Mouse (Mus musculus) forebrain, embryonic 14.5 days (tissue): Measurements from ENCODE around the gene Dedd. TPM values are rescaled to one million over a fixed set of nuclear protein-coding genes. Genes with fewer than 3 reads are reported as not detected.
A peak's percentile ranks its signal among the peaks of the same experiment; 100 is the strongest.

Experiments used
- ATAC-seq: fragments of 200-750 bp; cut with Nextera tagmentation; 2 replicates; pipeline ENCODE4 v1.8.0; 2017; ENCODE audit warnings: mild to moderate bottlenecking, moderate library complexity
- DNase-seq: peaks from one replicate; pipeline ENCODE4 v3.0.0-alpha.2; 2015; ENCODE audit warnings: low spot score
- H3K27ac ChIP-seq: fragments of 300-500 bp; sonication (generic); 2 replicates; pipeline ENCODE4 v1.5.1; 2014; ENCODE audit warnings: low read depth, mild to moderate bottlenecking, control low read depth, low read length, moderate library complexity
- H3K27me3 ChIP-seq: fragments of 300-500 bp; sonication (generic); replicated peaks from 2 replicates; pipeline ENCODE4 v1.6.1; 2014; ENCODE audit warnings: low read length, control low read depth, mixed read lengths; ENCODE audit not compliant: control insufficient read depth, insufficient read depth
- H3K36me3 ChIP-seq: fragments of 300-500 bp; sonication (generic); 2 replicates; pipeline ENCODE4 v1.6.1; 2014; ENCODE audit warnings: low read length, control low read depth; ENCODE audit not compliant: control insufficient read depth, insufficient read depth
- H3K4me1 ChIP-seq: fragments of 300-500 bp; sonication (generic); 2 replicates; pipeline ENCODE4 v1.6.1; 2014; ENCODE audit warnings: antibody characterized with exemption, low read length, control low read depth; ENCODE audit not compliant: control insufficient read depth, insufficient read depth
- H3K4me2 ChIP-seq: fragments of 300-500 bp; sonication (generic); 2 replicates; pipeline ENCODE4 v1.6.1; 2014; ENCODE audit warnings: mild to moderate bottlenecking, control low read depth, low read length
- H3K4me3 ChIP-seq: fragments of 300-500 bp; sonication (generic); 2 replicates; pipeline ENCODE4 v1.5.1; 2014; ENCODE audit warnings: low read depth, low read length, control low read depth
- H3K9ac ChIP-seq: fragments of 300-500 bp; sonication (generic); 2 replicates; pipeline ENCODE4 v1.6.1; 2014; ENCODE audit warnings: mild to moderate bottlenecking, low read length, control low read depth, moderate library complexity
- H3K9me3 ChIP-seq: fragments of 300-500 bp; sonication (generic); replicated peaks from 2 replicates; pipeline ENCODE4 v1.6.1; 2016; ENCODE audit warnings: low read length, control low read depth, mixed read lengths; ENCODE audit not compliant: control insufficient read depth
- WGBS: fragments of 180-500 bp; shearing (Covaris S2); extraction: QIAGEN DNeasy Blood & Tissue Kit; methylation state at CpG from one replicate; pipeline ENCODE4 v1.1.7; 2014; 5-methylcytosine and 5-hydroxymethylcytosine counted together
- polyA plus RNA-seq: library from polyadenylated mRNA; unstranded; fragments of >200 nt; fragmentation: Nextera tagmentation; extraction: Ambion mirVana; gene quantifications from 2 replicates; pipeline ENCODE4 v1.2.1, GENCODE M21; 2014

The Dedd gene
- polyA plus RNA-seq, 1 experiment from 2014 or later = 53.9 TPM

- ATAC-seq (no peak), DNase-seq (no peak)
- Histone ChIP-seq H3K4me2 (no peak overlapping the region), H3K9ac (no peak overlapping the region; the same call in 1 of the 2 replicates), H3K36me3 (peaks cover 64% of the 10 kb centered on the region), H3K4me1 (peaks cover 15% of the 10 kb centered on the region), H3K27me3 (no peaks in the 10 kb centered on the region), H3K4me3 (no peak overlapping the region), H3K27ac (no peak overlapping the region), H3K9me3 (no peaks in the 10 kb centered on the region)
- WGBS = 91% methylated on average over 20 of the region's 20 CpGs
These were observed 43.7 kb upstream of the Dedd start for GRCm38 (mm10) chr1:171285096-171285892.

- Histone ChIP-seq H3K27ac (no peak overlapping the region), H3K27me3 (no peaks in the 10 kb centered on the region), H3K9me3 (no peaks in the 10 kb centered on the region), H3K4me3 (peak overlapping the region; percentile 98), H3K4me2 (peak overlapping the region; percentile 72), H3K9ac (peak overlapping the region; percentile 97; the same call in 1 of the 2 replicates), H3K36me3 (peaks cover 64% of the 10 kb centered on the region), H3K4me1 (peaks cover 9% of the 10 kb centered on the region)
- WGBS = 89% methylated on average over 19 of the region's 19 CpGs
- ATAC-seq = no peak
- no peak for DNase-seq
These were observed 42.4 kb upstream of the Dedd start for GRCm38 (mm10) chr1:171286517-171286916.

GRCm38 (mm10) chr1:171287136-171288081 lies 41.5 kb upstream of the Dedd start, which contains the start of gene Usp21:
Gene Usp21 (minus strand): TSS chr1:171287991.
- Histone ChIP-seq H3K4me3 (peak within 1 kb of the TSS; percentile 98), H3K9me3 (no peaks in the 10 kb centered on the region), H3K4me1 (peaks cover 9% of the 10 kb centered on the region), H3K36me3 (peaks cover 58% of the 10 kb centered on the region), H3K27me3 (no peaks in the 10 kb centered on the region), H3K4me2 (peak within 1 kb of the TSS; percentile 72), H3K27ac (peak within 1 kb of the TSS; percentile 94), H3K9ac (peak within 1 kb of the TSS; percentile 97)
- ATAC-seq = peak; percentile 97
- under 1% methylated on average over 49 of the region's 49 CpGs for WGBS
- DNase-seq = peak; percentile 97

- no peak for DNase-seq
- Histone ChIP-seq H3K36me3 (peaks cover 51% of the 10 kb centered on the region), H3K4me1 (peaks cover 11% of the 10 kb centered on the region), H3K9ac (no peak overlapping the region), H3K4me3 (no peak overlapping the region), H3K9me3 (no peaks in the 10 kb centered on the region), H3K27ac (no peak overlapping the region), H3K27me3 (no peaks in the 10 kb centered on the region), H3K4me2 (peak overlapping the region; percentile 72)
- ATAC-seq = no peak
- WGBS = 66% methylated on average over 4 of the region's 4 CpGs
These were observed 40.6 kb upstream of the Dedd start for GRCm38 (mm10) chr1:171288328-171288727.

GRCm38 (mm10) chr1:171293351-171293750 lies 35.6 kb upstream of the Dedd start:
- Histone ChIP-seq H3K36me3 (peaks cover 16% of the 10 kb centered on the region), H3K4me1 (peaks cover 8% of the 10 kb centered on the region; the same call in 1 of the 2 replicates), H3K27ac (no peak overlapping the region), H3K27me3 (0 out of 2 replicates have a peak, but pooled peaks cover 3% of the 10 kb centered on the region), H3K4me3 (peak overlapping the region; percentile 78; the same call in 1 of the 2 replicates), H3K4me2 (peak overlapping the region; percentile 62), H3K9ac (peak overlapping the region; percentile 89; the same call in 1 of the 2 replicates), H3K9me3 (no peaks in the 10 kb centered on the region)
- WGBS = 88% methylated on average over 3 of the region's 3 CpGs
- ATAC-seq (no peak), DNase-seq (no peak)

- H3K27me3 ChIP-seq = 0 out of 2 replicates have a peak, but pooled peaks cover 3% of the 10 kb centered on the region
- WGBS = 51% methylated on average over 5 of the region's 5 CpGs
- peak overlapping the region; percentile 62 for H3K4me2 ChIP-seq
- ATAC-seq (no peak), DNase-seq (no peak)
- peak overlapping the region; percentile 78 for H3K4me3 ChIP-seq
- peak overlapping the region; percentile 89 for H3K9ac ChIP-seq
- H3K4me1 ChIP-seq = peaks cover 8% of the 10 kb centered on the region; the same call in 1 of the 2 replicates
- peaks cover 10% of the 10 kb centered on the region for H3K36me3 ChIP-seq
- no peaks in the 10 kb centered on the region for H3K9me3 ChIP-seq
- peak overlapping the region; percentile 91; the same call in 1 of the 2 replicates for H3K27ac ChIP-seq
These were observed 35.0 kb upstream of the Dedd start for GRCm38 (mm10) chr1:171293906-171294297.

- under 1% methylated on average over 42 of the region's 42 CpGs for WGBS
- ATAC-seq = peak; percentile 90
These were observed 34.5 kb upstream of the Dedd start, which contains the start of gene Ufc1 for GRCm38 (mm10) chr1:171294298-171295062. Gene Ufc1 (minus strand): TSS chr1:171295024.

GRCm38 (mm10) chr1:171295063-171295402 lies 33.9 kb upstream of the Dedd start:
- peaks cover 8% of the 10 kb centered on the region; the same call in 1 of the 2 replicates for H3K4me1 ChIP-seq
- 0 out of 2 replicates have a peak, but pooled peaks cover 3% of the 10 kb centered on the region for H3K27me3 ChIP-seq
- H3K36me3 ChIP-seq = no peaks in the 10 kb centered on the region; the same call in 1 of the 2 replicates
- peak overlapping the region; percentile 89 for H3K9ac ChIP-seq
- no peak; the same call in 1 of the 2 replicates for ATAC-seq
- DNase-seq = no peak
- H3K4me3 ChIP-seq = peak overlapping the region; percentile 78
- no peaks in the 10 kb centered on the region for H3K9me3 ChIP-seq
- peak overlapping the region; percentile 62 for H3K4me2 ChIP-seq
- peak overlapping the region; percentile 91 for H3K27ac ChIP-seq
- WGBS = 17% methylated on average over 3 of the region's 3 CpGs

More at GRCm38 (mm10) chr1:171294298-171295062, 34.5 kb upstream of the Dedd start, which contains the start of gene Ufc1:
- no peaks in the 10 kb centered on the region for H3K9me3 ChIP-seq
- peak within 1 kb of the TSS; percentile 89 for H3K9ac ChIP-seq
- 0 out of 2 replicates have a peak, but pooled peaks cover 3% of the 10 kb centered on the region for H3K27me3 ChIP-seq
- peak within 1 kb of the TSS; percentile 78 for H3K4me3 ChIP-seq
- H3K4me1 ChIP-seq = peaks cover 8% of the 10 kb centered on the region; the same call in 1 of the 2 replicates
- peak; percentile 93 for DNase-seq
- peak within 1 kb of the TSS; percentile 62 for H3K4me2 ChIP-seq
- H3K36me3 ChIP-seq = peaks cover 5% of the 10 kb centered on the region
- peak within 1 kb of the TSS; percentile 91 for H3K27ac ChIP-seq
